In the genomic region with DNA sequence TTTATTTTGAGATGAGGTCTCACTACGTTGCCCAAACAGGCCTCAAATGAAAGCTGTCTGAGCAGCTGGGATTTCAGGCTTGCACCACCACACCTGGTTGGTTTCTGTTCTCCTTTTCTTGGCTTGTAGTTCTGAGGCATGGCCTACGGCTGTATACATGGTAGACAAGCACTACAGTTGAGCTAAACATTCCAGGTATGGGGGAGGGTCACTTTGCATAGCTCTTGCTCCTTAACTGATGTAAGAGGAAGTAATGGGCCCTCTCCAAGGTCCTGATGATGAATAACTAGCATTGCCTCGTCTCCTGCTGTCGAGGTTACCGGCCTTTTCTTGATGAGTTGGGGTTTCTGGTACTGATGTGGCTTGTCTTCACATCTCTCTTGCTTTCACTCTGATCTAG, we compare ENCODE assay signal across 15 mouse cellular contexts.
DNase-seq lines count a peak whose midpoint lies in the region; ATAC-seq and TF ChIP-seq lines count a peak whose summit lies in the region.
"Had no signal": no experiment of that assay in that cellular context is flagged by ENCODE, and none has a peak within 500 bp of the region (broad histone marks: within the 10 kb centered on the region; RNA-seq: fewer than 3 reads in every experiment).

No protein-coding gene starts in this region.

- TF ChIP-seq CTCF in kidney, postnatal 0 days (IDR thresholded peaks at IDR 0.05; ENCODE audit: low read depth), result no peak

- no peak overlapping the region for H3K4me2 ChIP-seq in kidney, postnatal 0 days (ENCODE audit: low read length)
- H3K4me2 ChIP-seq in midbrain, embryonic 11.5 days, result no peak overlapping the region
- H3K4me2 ChIP-seq in kidney, embryonic 15.5 days, result no peak overlapping the region
- H3K4me2 ChIP-seq: hindbrain, embryonic 12.5 days; limb, embryonic 15.5 days had no signal

- DNase-seq in kidney, postnatal 0 days (ENCODE audit: low spot score), result peak; percentile 74
- DNase-seq in kidney, adult 8-10 months, result no peak
- DNase-seq in 416B (ENCODE audit: low read depth) (peak; percentile 72), MEL-GATA-1-ER (ENCODE audit: extremely low read depth, low read depth) (peak; percentile 15)
- DNase-seq in forelimb bud, embryonic 11.5 days (ENCODE audit: low read depth, low spot score), result peak; percentile 60
- no peak for DNase-seq in midbrain, embryonic 11.5 days (ENCODE audit: low spot score, missing footprints)
- DNase-seq in cerebellum, adult 9-10 months, result no peak
- DNase-seq: adrenal gland, adult 2 months; cerebellum, postnatal 36 days; thymus, adult 2 months had no signal

- H3K27me3 ChIP-seq in kidney, postnatal 0 days (ENCODE audit: insufficient read depth, low read length), result no peaks in the 10 kb centered on the region
- H3K27me3 ChIP-seq in midbrain, embryonic 11.5 days (ENCODE audit: control insufficient read depth, insufficient read depth, low read length), result no peaks in the 10 kb centered on the region
- no peaks in the 10 kb centered on the region for H3K27me3 ChIP-seq in kidney, embryonic 15.5 days
- H3K27me3 ChIP-seq: hindbrain, embryonic 12.5 days had no signal

- no peak overlapping the region for H3K9ac ChIP-seq in kidney, postnatal 0 days (ENCODE audit: low read depth, low read length)
- no peak overlapping the region for H3K9ac ChIP-seq in midbrain, embryonic 11.5 days (ENCODE audit: low read length)
- H3K9ac ChIP-seq in kidney, embryonic 15.5 days, result no peak overlapping the region
- H3K9ac ChIP-seq: hindbrain, embryonic 12.5 days; limb, embryonic 15.5 days had no signal

- H3K27ac ChIP-seq in kidney, postnatal 0 days, result no peak overlapping the region
- H3K27ac ChIP-seq in midbrain, embryonic 11.5 days (ENCODE audit: low read depth, low read length), result no peak overlapping the region
- H3K27ac ChIP-seq in kidney, embryonic 15.5 days, result no peak overlapping the region
- H3K27ac ChIP-seq: forebrain, embryonic 10.5 days; heart, embryonic 10.5 days; hindbrain, embryonic 12.5 days; limb, embryonic 15.5 days had no signal

- WGBS in kidney, postnatal 0 days, result 42% methylated on average over 5 of the region's 5 CpGs
- WGBS in midbrain, embryonic 11.5 days, result 71% methylated on average over 5 of the region's 5 CpGs
- 53% methylated on average over 5 of the region's 5 CpGs for WGBS in kidney, embryonic 15.5 days

- ATAC-seq in kidney, postnatal 0 days (replicated peaks; ENCODE audit: low FRiP score, low read depth), result no peak
- ATAC-seq in midbrain, embryonic 11.5 days (ENCODE audit: low FRiP score), result no peak
- ATAC-seq in kidney, embryonic 15.5 days (replicated peaks; ENCODE audit: low FRiP score), result no peak

- no peaks in the 10 kb centered on the region for H3K9me3 ChIP-seq in kidney, postnatal 0 days (replicated peaks; ENCODE audit: low read length)
- no peaks in the 10 kb centered on the region for H3K9me3 ChIP-seq in midbrain, embryonic 11.5 days (ENCODE audit: control insufficient read depth, low read length)
- no peaks in the 10 kb centered on the region for H3K9me3 ChIP-seq in kidney, embryonic 15.5 days (replicated peaks)
- H3K9me3 ChIP-seq: forebrain, embryonic 10.5 days; heart, embryonic 10.5 days; hindbrain, embryonic 12.5 days; limb, embryonic 15.5 days had no signal

- no peaks in the 10 kb centered on the region for H3K36me3 ChIP-seq in kidney, postnatal 0 days (ENCODE audit: insufficient read depth, low read length)
- H3K36me3 ChIP-seq in midbrain, embryonic 11.5 days (ENCODE audit: control insufficient read depth, insufficient read depth, low read length), result no peaks in the 10 kb centered on the region
- H3K36me3 ChIP-seq in kidney, embryonic 15.5 days, result no peaks in the 10 kb centered on the region
- H3K36me3 ChIP-seq: forebrain, embryonic 10.5 days; heart, embryonic 10.5 days; hindbrain, embryonic 12.5 days; limb, embryonic 15.5 days had no signal

- H3K4me1 ChIP-seq in kidney, postnatal 0 days (replicated peaks; ENCODE audit: insufficient read depth, low read length), result no peaks in the 10 kb centered on the region
- H3K4me1 ChIP-seq in midbrain, embryonic 11.5 days (ENCODE audit: control insufficient read depth, insufficient read depth, low read length), result no peaks in the 10 kb centered on the region
- H3K4me1 ChIP-seq in kidney, embryonic 15.5 days, result no peaks in the 10 kb centered on the region
- H3K4me1 ChIP-seq: limb, embryonic 15.5 days had no signal

- no peak overlapping the region for H3K4me3 ChIP-seq in kidney, postnatal 0 days (replicated peaks; ENCODE audit: low read depth, low read length)
- no peak overlapping the region for H3K4me3 ChIP-seq in midbrain, embryonic 11.5 days (ENCODE audit: low read depth, low read length)
- H3K4me3 ChIP-seq in kidney, embryonic 15.5 days (replicated peaks), result no peak overlapping the region
- H3K4me3 ChIP-seq: forebrain, embryonic 10.5 days; heart, embryonic 10.5 days; hindbrain, embryonic 12.5 days; limb, embryonic 15.5 days had no signal

Comparison
In these comparisons a context has a peak if more than half of its experiments do, and no peak if none do; other contexts are left out.
1. DNase-seq: peak in kidney, postnatal 0 days (single experiment), 416B (single experiment), MEL-GATA-1-ER (single experiment) and forelimb bud, embryonic 11.5 days (single experiment); none in kidney, adult 8-10 months (0 of 2), midbrain, embryonic 11.5 days (single experiment) and cerebellum, adult 9-10 months (single experiment).